Mouse (Mus musculus) midbrain, embryonic 12.5 days (tissue): ENCODE results near the gene Dnal4. TPM values are rescaled to one million over a fixed set of nuclear protein-coding genes. Genes with fewer than 3 reads are reported as not detected.

ENCODE experiments used
- ATAC-seq: fragments of 200-750 bp; cut with Nextera tagmentation; 2 replicates; pipeline ENCODE4 v1.8.0; 2017; ENCODE audit warnings: low read depth, moderate TSS enrichment, moderate library complexity; ENCODE audit not compliant: low FRiP score
- H3K27ac ChIP-seq: fragments of 300-500 bp; sonication (generic); replicated peaks from 2 replicates; pipeline ENCODE4 v1.5.1; 2016; ENCODE audit warnings: mild to moderate bottlenecking
- H3K27me3 ChIP-seq: fragments of 300-500 bp; sonication (generic); 2 replicates; pipeline ENCODE4 v1.6.1; 2016; ENCODE audit warnings: mild to moderate bottlenecking
- H3K36me3 ChIP-seq: fragments of 300-500 bp; sonication (generic); 2 replicates; pipeline ENCODE4 v1.6.1; 2016
- H3K4me1 ChIP-seq: fragments of 300-500 bp; sonication (generic); 2 replicates; pipeline ENCODE4 v1.6.1; 2016
- H3K4me2 ChIP-seq: fragments of 300-500 bp; sonication (generic); replicated peaks from 2 replicates; pipeline ENCODE4 v1.6.1; 2016; ENCODE audit warnings: mild to moderate bottlenecking, moderate library complexity
- H3K4me3 ChIP-seq: fragments of 300-500 bp; sonication (generic); 2 replicates; pipeline ENCODE4 v1.5.1; 2016; ENCODE audit warnings: mild to moderate bottlenecking
- H3K9ac ChIP-seq: fragments of 300-500 bp; sonication (generic); replicated peaks from 2 replicates; pipeline ENCODE4 v1.6.1; 2016; ENCODE audit warnings: mild to moderate bottlenecking, moderate library complexity
- H3K9me3 ChIP-seq: fragments of 300-500 bp; sonication (generic); 2 replicates; pipeline ENCODE4 v1.6.1; 2016; ENCODE audit warnings: mild to moderate bottlenecking
- WGBS: fragments of 180-500 bp; shearing (Covaris S2); methylation state at CpG from one replicate; pipeline ENCODE4 v1.1.7; 2016; 5-methylcytosine and 5-hydroxymethylcytosine counted together
- polyA plus RNA-seq: library from polyadenylated mRNA; unstranded; fragments of >200 nt; fragmentation: Nextera tagmentation; extraction: Ambion mirVana; gene quantifications from 2 replicates; pipeline ENCODE4 v1.2.1, GENCODE M21; 2016

The Dnal4 gene
- polyA plus RNA-seq, 1 experiment from 2014 or later: 77.9 TPM

DNA sequence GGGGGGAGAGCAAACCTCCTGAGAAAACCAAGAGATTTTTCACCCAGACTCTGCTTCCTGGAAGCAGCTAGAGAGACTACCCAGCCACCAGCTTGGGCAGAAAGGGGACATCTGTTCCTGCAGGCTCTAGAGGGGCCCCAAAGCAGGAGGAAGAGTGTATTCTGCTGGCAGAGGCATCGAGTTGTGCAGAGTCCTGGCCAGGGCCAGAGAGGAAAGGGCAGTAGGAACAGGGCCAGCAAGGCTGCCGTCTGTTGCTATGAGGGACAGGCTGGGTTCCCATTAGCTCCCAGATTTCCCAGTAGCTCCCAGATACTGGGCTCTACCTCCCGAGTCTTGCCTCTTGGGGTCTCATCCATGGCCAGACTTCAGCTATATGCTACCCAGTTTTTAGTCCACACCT, 32.4 kb upstream of the Dnal4 start:
- H3K9me3 ChIP-seq: no peaks in the 10 kb centered on the region
- peaks cover 74% of the 10 kb centered on the region for H3K27me3 ChIP-seq
- no peak overlapping the region for H3K4me3 ChIP-seq
- no peak overlapping the region for H3K27ac ChIP-seq
- H3K4me2 ChIP-seq: no peak overlapping the region
- no peaks in the 10 kb centered on the region for H3K36me3 ChIP-seq
- H3K4me1 ChIP-seq: peaks cover 3% of the 10 kb centered on the region; the same call in 1 of the 2 replicates
- no peak overlapping the region for H3K9ac ChIP-seq
- WGBS: 57% methylated on average over 3 of the region's 3 CpGs
- ATAC-seq: no peak

DNA sequence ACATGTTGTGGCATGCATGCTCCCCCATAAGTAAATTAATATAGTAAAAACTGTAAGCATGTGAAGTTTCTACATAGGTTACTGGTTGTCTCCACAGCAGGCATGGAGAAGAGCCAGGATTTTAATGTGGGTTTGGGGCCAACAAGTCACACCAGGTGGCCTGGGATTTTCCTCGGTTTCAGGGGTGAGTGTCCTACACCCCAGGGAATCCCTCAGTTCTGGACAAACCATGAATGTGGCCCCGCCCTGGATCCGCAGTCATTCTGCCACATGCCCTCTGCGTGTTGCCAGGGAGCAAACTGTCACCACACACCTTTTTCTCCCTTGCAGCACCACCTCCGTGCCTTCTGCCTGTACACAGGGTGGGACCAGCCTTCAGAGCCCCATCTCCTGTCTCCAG, 31.0 kb upstream of the Dnal4 start:
- peaks cover 10% of the 10 kb centered on the region for H3K4me1 ChIP-seq
- peaks cover 79% of the 10 kb centered on the region for H3K27me3 ChIP-seq

DNA sequence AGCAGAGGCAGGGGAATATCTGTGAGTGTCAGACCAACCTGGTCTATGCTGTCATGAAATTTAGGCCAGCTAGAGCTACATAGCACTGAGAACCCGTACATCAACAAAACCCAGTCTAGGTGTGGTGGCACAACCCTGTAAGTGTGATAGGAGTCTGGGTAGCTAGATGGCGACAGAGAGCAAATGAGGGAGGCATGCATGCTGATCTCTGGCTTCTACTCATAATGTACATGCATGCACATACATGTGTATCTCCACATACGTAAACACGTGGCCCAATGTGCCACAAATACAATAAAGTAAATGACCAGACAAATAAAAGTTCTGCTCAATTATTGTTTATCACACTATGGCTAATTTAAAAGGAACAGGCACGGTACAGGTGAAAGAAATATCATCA, 30.5 kb upstream of the Dnal4 start:
- no peaks in the 10 kb centered on the region for H3K36me3 ChIP-seq
- peaks cover 84% of the 10 kb centered on the region for H3K27me3 ChIP-seq
- no peak for ATAC-seq
- no peaks in the 10 kb centered on the region for H3K9me3 ChIP-seq
- H3K27ac ChIP-seq: no peak overlapping the region
- no peak overlapping the region for H3K4me2 ChIP-seq
- 32% methylated on average over 5 of the region's 5 CpGs for WGBS
- no peak overlapping the region for H3K9ac ChIP-seq
- no peak overlapping the region for H3K4me3 ChIP-seq
- H3K4me1 ChIP-seq: peaks cover 15% of the 10 kb centered on the region

More for the DNA sequence above, 31.0 kb upstream of the Dnal4 start:
- no peak for ATAC-seq
- no peak overlapping the region for H3K4me3 ChIP-seq
- no peaks in the 10 kb centered on the region for H3K36me3 ChIP-seq
- no peak overlapping the region for H3K9ac ChIP-seq
- no peaks in the 10 kb centered on the region for H3K9me3 ChIP-seq
- 59% methylated on average over 5 of the region's 5 CpGs for WGBS
- H3K4me2 ChIP-seq: no peak overlapping the region
- H3K27ac ChIP-seq: no peak overlapping the region

DNA sequence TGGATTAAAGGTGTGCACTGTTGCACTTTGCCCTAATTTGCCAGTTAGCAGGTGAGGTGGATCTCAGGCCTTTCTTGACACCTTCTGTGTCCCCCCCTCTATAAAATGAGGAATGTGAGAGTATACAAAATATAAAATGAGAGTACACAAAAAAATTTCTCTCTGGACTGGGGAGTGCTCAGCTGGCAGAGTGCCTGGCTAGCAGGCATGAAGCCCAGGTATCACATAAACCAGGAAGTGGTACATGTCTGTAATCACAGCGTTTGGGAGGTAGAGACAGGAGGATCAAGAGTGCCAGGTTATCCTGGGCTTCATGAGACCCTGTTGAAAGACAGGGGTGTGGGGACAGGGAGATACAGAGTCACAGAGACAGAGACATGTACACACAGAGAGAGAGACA, 29.4 kb upstream of the Dnal4 start:
- peaks cover 91% of the 10 kb centered on the region for H3K27me3 ChIP-seq
- WGBS: 59% methylated on average over 1 of the region's 1 CpGs

DNA sequence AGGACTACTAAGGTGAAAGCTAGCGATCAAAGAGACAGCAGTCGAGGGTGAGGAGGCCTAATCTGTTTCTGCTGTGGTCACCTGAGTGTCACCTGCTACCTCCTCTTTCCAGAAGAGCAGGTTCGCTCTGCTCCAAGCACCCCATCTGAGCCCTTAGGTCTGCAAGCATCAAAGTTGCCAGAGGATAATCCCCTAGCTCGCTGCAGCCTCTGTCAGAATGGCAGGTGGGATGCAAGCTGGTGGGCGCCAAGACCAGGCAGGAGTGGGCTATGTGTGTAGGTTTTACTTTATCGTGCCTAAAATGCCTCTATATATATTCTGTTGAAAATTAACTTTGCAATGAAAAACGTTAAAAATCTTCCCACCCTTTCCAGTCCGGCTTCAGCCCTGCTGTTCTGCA, 27.6 kb upstream of the Dnal4 start:
- H3K4me2 ChIP-seq: peak overlapping the region; percentile 73
- peak overlapping the region; percentile 64 for H3K4me3 ChIP-seq
- H3K4me1 ChIP-seq: peaks cover 15% of the 10 kb centered on the region
- 23% methylated on average over 8 of the region's 8 CpGs for WGBS
- peak overlapping the region; percentile 75; the same call in 1 of the 2 replicates for H3K27ac ChIP-seq
- ATAC-seq: no peak
- H3K9ac ChIP-seq: peak overlapping the region; percentile 72; the same call in 1 of the 2 replicates
- no peaks in the 10 kb centered on the region for H3K36me3 ChIP-seq
- H3K9me3 ChIP-seq: no peaks in the 10 kb centered on the region
- peaks cover 91% of the 10 kb centered on the region for H3K27me3 ChIP-seq

More for the DNA sequence above, 29.4 kb upstream of the Dnal4 start:
- Histone ChIP-seq H3K4me2 (no peak overlapping the region), H3K9ac (no peak overlapping the region), H3K4me1 (peaks cover 15% of the 10 kb centered on the region), H3K9me3 (no peaks in the 10 kb centered on the region), H3K27ac (no peak overlapping the region), H3K36me3 (no peaks in the 10 kb centered on the region), H3K4me3 (no peak overlapping the region)
- ATAC-seq: no peak

DNA sequence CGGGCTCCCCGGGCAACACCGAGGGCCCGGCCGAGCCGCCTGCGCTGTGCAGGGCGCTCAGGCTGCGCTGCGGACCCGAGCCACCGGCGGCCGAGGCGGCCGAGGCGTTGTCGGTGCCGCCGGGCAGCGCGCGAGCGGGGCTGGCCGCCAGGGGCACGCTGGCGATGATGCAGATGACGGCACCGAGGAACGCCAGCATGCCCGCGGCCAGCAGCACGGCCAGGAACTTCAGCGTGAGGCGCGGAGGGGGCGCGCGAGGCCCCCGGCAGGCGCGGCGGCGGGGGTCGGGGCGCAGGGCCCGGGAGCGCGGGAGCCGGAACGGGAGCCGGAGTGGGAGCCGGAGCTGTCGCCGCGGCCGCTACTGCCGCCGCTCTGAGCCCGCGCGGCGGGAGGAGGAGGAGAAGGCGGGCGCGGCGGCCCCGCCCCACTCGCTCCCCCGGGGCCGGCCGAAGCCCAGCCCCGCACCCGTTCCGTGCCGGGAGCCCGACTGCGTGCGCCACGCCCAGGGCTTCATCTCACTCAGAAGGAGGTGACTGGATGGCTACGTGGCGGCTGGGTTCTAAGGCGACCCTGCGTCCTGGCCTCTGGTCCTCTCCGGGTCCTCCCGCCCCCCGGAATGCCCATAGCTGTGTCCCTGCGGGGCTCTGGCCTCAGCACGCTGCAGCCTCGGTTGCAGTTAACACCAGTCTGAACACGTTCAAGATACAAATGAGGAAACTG, 26.9 kb upstream of the Dnal4 start, which contains the start of gene Nptxr:
TSS of gene Nptxr (minus strand) at position 415 of the 720 bp plus-strand sequence.
- H3K9ac ChIP-seq: peak within 1 kb of the TSS; percentile 72
- peak; percentile 83 for ATAC-seq
- under 1% methylated on average over 56 of the region's 91 CpGs for WGBS
- H3K27me3 ChIP-seq: peaks cover 84% of the 10 kb centered on the region
- peak within 1 kb of the TSS; percentile 73 for H3K4me2 ChIP-seq
- H3K9me3 ChIP-seq: no peaks in the 10 kb centered on the region
- H3K4me1 ChIP-seq: peaks cover 15% of the 10 kb centered on the region
- H3K27ac ChIP-seq: peak within 1 kb of the TSS; percentile 75
- H3K36me3 ChIP-seq: no peaks in the 10 kb centered on the region
- peak within 1 kb of the TSS; percentile 64 for H3K4me3 ChIP-seq

DNA sequence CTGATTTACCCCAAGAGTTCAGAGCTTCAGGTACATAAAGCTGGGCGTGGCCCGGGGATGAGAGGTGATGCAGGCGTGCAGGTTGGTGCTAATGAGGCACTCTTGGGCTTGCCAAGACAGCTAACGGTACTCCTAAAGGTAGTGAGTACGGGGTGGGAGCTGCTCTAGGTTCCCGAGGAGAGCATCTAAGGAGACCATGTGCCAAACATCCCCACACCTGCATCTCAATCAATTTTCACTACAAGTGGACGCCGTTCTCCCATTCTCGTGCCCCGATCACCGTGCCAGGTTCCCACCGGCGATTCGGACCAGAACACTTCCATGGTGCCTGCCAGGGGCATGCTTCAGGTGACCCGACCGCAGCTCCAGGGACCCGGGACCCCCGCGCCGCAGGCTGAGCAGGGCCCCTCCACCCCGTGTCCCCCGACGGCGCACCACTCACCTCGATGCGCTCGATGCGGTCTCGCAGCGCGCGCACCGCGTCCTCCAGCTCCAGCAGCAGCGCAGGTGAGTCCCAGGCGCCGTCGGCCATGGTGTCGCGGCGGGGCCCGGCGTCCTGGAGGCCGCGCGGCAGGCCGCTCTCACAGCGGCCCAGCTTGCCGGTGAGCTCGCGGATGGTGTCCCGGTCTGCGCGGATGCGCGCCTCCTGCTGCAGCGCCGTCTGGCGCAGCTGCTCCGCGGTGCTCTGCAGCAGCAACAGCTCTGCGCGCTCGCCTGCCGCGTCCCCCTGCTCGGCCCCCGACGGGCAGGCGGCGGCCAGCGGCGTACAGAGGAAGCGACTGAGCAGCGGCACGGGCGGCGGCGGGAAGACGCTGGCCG, 26.1 kb upstream of the Dnal4 start:
- H3K36me3 ChIP-seq: no peaks in the 10 kb centered on the region
- peak overlapping the region; percentile 75 for H3K27ac ChIP-seq
- H3K4me3 ChIP-seq: peak overlapping the region; percentile 64
- H3K27me3 ChIP-seq: peaks cover 76% of the 10 kb centered on the region
- no peaks in the 10 kb centered on the region for H3K9me3 ChIP-seq
- ATAC-seq: peak; percentile 65
- H3K4me1 ChIP-seq: peaks cover 15% of the 10 kb centered on the region
- 4% methylated on average over 81 of the region's 81 CpGs for WGBS
- H3K9ac ChIP-seq: peak overlapping the region; percentile 72
- peak overlapping the region; percentile 73 for H3K4me2 ChIP-seq

DNA sequence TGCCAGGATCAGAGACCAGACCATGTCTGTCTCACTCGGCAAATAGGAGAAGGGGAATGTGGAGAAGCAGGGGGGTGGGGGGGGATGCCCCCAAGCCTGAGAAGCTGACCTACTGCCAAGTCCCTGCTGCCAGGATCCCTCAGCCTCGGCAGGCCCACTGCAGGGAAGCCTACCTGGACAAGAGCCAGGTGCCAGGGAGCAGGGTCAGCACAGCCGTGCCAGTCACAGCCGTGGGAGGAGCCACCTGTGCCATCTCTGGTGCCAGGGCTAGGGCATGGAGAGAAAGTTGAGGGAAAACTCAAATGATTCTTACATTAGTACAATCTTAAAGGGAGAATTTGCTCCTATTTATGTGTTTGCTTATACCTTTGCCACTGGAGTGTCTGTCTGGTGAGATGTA, 24.7 kb upstream of the Dnal4 start:
- Histone ChIP-seq H3K9me3 (no peaks in the 10 kb centered on the region), H3K4me3 (no peak overlapping the region), H3K9ac (no peak overlapping the region), H3K4me2 (no peak overlapping the region), H3K27me3 (peaks cover 68% of the 10 kb centered on the region), H3K36me3 (no peaks in the 10 kb centered on the region), H3K4me1 (peaks cover 15% of the 10 kb centered on the region), H3K27ac (no peak overlapping the region)
- 67% methylated on average over 4 of the region's 4 CpGs for WGBS
- no peak for ATAC-seq

DNA sequence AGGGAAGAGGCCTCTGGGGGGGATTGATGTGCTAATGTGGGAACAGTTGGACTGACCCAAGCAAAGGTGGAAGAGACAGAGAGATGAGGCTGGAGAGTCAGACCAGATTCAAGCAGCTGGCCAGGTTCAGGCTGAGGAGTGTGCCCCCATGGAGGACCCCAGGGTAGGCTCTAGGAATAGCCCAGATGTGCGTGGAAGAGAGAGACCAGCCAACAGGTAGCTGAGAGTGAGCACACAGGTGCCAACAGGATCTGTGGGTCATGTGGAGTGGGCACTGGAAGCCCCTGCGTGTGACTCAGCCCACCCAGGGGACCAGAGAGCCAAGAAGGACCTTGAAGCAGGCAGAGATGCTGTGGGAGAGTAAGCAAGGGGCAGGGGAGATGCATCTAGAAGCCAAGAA, 24.0 kb upstream of the Dnal4 start:
- Histone ChIP-seq H3K36me3 (no peaks in the 10 kb centered on the region), H3K27me3 (peaks cover 61% of the 10 kb centered on the region), H3K27ac (no peak overlapping the region), H3K4me3 (no peak overlapping the region), H3K9me3 (no peaks in the 10 kb centered on the region), H3K9ac (no peak overlapping the region), H3K4me2 (no peak overlapping the region), H3K4me1 (peaks cover 15% of the 10 kb centered on the region)
- WGBS: 64% methylated on average over 2 of the region's 2 CpGs
- ATAC-seq: no peak

DNA sequence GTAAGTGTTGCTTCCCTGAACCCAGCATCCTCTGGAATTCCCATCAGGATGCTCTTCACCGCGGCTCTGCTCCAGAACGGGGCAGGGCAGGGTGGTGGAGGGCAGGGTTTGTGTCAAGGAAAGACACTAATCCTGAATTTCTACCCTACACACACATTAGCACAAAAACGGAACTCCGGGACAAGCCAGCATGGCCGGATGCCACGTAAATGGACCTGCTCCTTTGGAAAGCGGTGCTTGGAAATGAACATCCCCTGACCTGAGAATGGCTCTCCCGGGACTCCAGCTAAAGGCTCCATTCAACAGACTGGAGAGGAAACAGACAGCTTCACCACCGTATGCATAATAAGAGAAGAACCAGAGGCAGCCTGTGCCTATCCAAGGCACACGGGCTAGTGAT, 23.1 kb upstream of the Dnal4 start:
- no peak overlapping the region for H3K4me2 ChIP-seq
- peaks cover 15% of the 10 kb centered on the region for H3K4me1 ChIP-seq
- ATAC-seq: no peak
- H3K9me3 ChIP-seq: no peaks in the 10 kb centered on the region
- no peak overlapping the region for H3K27ac ChIP-seq
- 0 out of 2 replicates have a peak overlapping the region, but pooled peaks have one; percentile 28 for H3K9ac ChIP-seq
- peaks cover 52% of the 10 kb centered on the region for H3K27me3 ChIP-seq
- H3K4me3 ChIP-seq: no peak overlapping the region
- WGBS: 68% methylated on average over 11 of the region's 11 CpGs
- H3K36me3 ChIP-seq: no peaks in the 10 kb centered on the region

DNA sequence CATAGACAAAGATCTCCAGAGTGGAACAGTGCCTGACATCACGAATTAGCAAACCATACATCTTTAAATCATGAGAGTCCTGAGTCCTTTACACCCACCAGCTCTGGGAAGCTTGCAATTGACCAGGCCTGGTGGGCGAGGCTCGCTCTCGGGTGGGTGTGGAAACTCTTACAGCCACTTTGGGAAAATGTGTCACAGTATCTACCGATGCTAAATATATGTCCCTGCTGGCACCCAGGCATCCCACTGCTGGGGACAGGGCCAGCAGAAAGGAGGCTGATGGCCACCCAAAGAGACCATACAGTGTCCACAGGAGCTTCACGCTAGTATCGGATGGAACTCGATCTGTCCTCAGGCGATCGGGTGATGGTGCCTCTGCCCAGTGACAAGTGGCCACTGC, 20.9 kb upstream of the Dnal4 start:
- WGBS: 86% methylated on average over 10 of the region's 10 CpGs
- H3K27ac ChIP-seq: no peak overlapping the region
- H3K27me3 ChIP-seq: peaks cover 44% of the 10 kb centered on the region
- H3K4me2 ChIP-seq: no peak overlapping the region
- ATAC-seq: no peak
- peaks cover 4% of the 10 kb centered on the region; the same call in 1 of the 2 replicates for H3K4me1 ChIP-seq
- H3K4me3 ChIP-seq: no peak overlapping the region
- no peaks in the 10 kb centered on the region for H3K36me3 ChIP-seq
- no peak overlapping the region for H3K9ac ChIP-seq
- no peaks in the 10 kb centered on the region for H3K9me3 ChIP-seq

DNA sequence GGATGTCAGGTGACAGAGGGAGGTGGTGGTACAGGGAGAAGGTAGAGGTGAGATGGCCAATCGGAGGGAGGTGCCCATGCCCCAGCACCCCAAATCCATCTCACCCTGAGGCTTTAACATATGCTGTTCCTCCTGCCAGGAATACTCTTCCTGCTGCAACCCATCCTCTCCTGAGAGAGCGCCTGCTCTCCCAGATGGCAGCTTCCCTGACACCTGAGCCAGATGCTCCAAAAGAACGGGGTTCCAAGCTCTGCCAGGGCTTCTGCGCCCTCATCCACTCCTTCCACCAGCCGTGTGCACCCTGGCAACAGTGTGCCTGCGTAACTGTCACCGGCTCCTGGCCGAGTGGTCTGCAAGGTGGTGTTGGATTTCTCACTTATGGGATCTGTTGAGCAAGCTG, 20.0 kb upstream of the Dnal4 start:
- Histone ChIP-seq H3K27ac (no peak overlapping the region), H3K4me3 (no peak overlapping the region), H3K9me3 (no peaks in the 10 kb centered on the region), H3K9ac (no peak overlapping the region), H3K36me3 (no peaks in the 10 kb centered on the region), H3K27me3 (peaks cover 44% of the 10 kb centered on the region), H3K4me1 (no peaks in the 10 kb centered on the region), H3K4me2 (no peak overlapping the region)
- 86% methylated on average over 8 of the region's 8 CpGs for WGBS
- no peak for ATAC-seq
